Mouse (Mus musculus) T-helper 2 cell (primary cell): ENCODE measurements at regions not wholly inside any gene's neighbourhood (a gene's known extent, or its start where the extent isn't known, plus 50 kb on each side); places are given as distances from the start of the nearest gene placed in this dataset.

Source experiments
- in situ Hi-C: fragments of 300-600 bp; cut with MboI, MseI; formaldehyde crosslinking; loops from one replicate; pipeline ENCODE4 v1.15.1; 2025; ENCODE audit warnings: high pct_unique_total_duplicates

GRCm38 (mm10) chr3:112985094-112985636 is 273.5 kb downstream of the Amy2a5 start:
- in situ Hi-C loops = no loop called here

DNA sequence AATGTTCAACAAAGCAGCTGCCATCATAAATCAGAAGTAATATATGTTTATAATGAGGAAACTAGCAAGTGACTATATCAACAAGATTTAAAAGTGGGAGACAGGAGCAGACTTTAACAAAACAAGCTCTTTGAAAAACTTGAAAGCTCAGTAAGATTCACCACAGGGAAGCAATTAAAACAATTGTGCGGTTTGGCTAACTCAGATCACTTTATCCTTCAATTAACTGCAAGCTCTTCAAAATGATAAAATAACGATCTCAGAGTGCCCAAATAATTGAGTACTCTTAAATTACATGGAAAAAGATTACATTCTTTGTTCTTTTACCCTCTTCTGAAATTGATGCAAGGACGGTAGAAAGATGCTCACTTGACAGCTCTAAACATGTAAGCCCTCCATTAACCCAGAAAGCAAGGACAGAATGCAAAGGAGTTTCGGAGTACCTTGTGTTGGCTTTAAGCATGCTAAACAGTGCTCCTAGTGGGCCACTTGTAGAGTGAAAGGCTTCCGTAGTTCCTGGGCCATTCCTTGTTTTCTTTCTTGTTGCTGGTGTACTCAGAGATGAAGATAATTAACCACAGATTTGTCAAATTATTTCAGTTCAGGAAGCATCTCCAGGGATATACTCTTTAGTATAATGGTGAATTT is 305.1 kb downstream of the Amy2a5 start:
- in situ Hi-C loops = loop anchor here (25.0 kb wide), 1 partner anchor 584 kb away; the partner anchor contains the start of gene Amy2a1

DNA sequence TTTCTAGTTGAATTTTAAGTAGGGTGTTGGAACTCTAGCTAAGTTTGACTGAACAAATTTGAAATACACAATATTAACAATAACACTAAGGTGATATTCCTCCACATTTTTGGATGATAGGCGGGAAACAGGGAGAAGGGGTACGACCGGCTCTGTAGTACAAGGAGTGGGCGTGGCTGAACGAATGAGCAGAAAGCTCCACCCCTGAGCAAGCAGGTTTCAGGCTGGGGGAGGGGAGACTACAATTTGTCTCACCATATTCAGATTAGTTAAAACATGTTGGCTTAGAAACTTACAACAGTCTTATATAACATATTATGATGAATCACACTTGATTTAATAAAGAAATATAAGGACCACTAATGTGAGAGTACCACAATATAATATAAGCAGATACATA is 306.4 kb downstream of the Amy2a5 start:
- in situ Hi-C loops = loop anchor here (25.0 kb wide), 1 partner anchor 585 kb away; the partner anchor contains the start of gene Amy2a1

GRCm38 (mm10) chr3:112942036-112942626 is 316.5 kb downstream of the Amy2a5 start:
- in situ Hi-C loops = no loop called here
